16 mouse cellular contexts compared by ENCODE assay signal in the genomic region with DNA sequence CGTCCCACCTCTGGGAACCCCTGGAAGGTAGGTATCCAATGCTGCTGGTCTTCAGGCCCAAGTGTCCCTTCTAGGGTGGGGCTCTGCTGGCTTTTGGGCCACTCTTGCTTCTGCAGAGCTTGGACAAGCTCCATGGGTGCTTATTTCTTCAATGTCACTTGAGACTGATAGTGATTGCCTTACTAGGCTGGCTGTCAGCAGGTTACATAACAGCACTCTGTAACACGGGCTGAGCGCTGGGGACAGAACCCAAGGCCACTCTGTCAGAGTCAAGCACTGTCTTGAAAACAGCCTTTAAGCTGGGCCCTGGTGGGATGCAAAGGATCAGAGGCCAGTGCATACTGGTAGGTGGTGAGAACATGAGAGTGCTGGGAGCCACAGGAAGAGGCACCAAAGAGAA. TPM values are rescaled to one million over a fixed set of nuclear protein-coding genes. Genes with fewer than 3 reads are reported as not detected.
"Had no signal": no experiment of that assay in that cellular context is flagged by ENCODE, and none has a peak within 500 bp of the region (broad histone marks: within the 10 kb centered on the region; RNA-seq: fewer than 3 reads in every experiment).

No protein-coding gene starts in this region.

- H3K4me1 ChIP-seq: lung, embryonic 15.5 days; midbrain, embryonic 13.5 days; neural tube, embryonic 15.5 days had no signal

- H3K9ac ChIP-seq: limb, embryonic 12.5 days; liver, embryonic 13.5 days; liver, postnatal 0 days; lung, embryonic 15.5 days; midbrain, embryonic 13.5 days; neural tube, embryonic 15.5 days; stomach, embryonic 15.5 days had no signal

- H3K27me3 ChIP-seq: limb, embryonic 12.5 days; liver, embryonic 13.5 days; lung, embryonic 15.5 days; midbrain, embryonic 13.5 days; neural tube, embryonic 15.5 days; stomach, embryonic 15.5 days had no signal

- ATAC-seq: liver, postnatal 0 days; midbrain, embryonic 13.5 days had no signal

- H3K4me3 ChIP-seq: layer of hippocampus, adult 2 months; limb, embryonic 12.5 days; liver, embryonic 13.5 days; lung, embryonic 15.5 days; midbrain, embryonic 13.5 days; myocyte; neural tube, embryonic 15.5 days; stomach, embryonic 15.5 days had no signal

- DNase-seq: liver; liver, embryonic 13.5 days; liver, postnatal 0 days; lung, postnatal 36 days; right cerebral cortex, adult 18-20 months; right cerebral cortex, postnatal 25 days; thymus, adult 2 months; thymus, postnatal 25 days had no signal

- H3K9me3 ChIP-seq: liver, embryonic 13.5 days; lung, embryonic 15.5 days; neural tube, embryonic 15.5 days; stomach, embryonic 15.5 days had no signal

- H3K27ac ChIP-seq: layer of hippocampus, adult 2 months; limb, embryonic 12.5 days; liver, embryonic 13.5 days; lung, embryonic 15.5 days; midbrain, embryonic 13.5 days; neural tube, embryonic 15.5 days; stomach, embryonic 15.5 days had no signal

- H3K4me2 ChIP-seq: limb, embryonic 12.5 days; liver, embryonic 13.5 days; lung, embryonic 15.5 days; midbrain, embryonic 13.5 days; neural tube, embryonic 15.5 days; stomach, embryonic 15.5 days had no signal

RNA-seq across cellular contexts. Expression of gene Gpr3, which starts 53.0 kb away (rescaled TPM):
- polyA plus RNA-seq: liver, embryonic 13.5 days; liver, postnatal 0 days; thymus, adult 2 months had no signal

RNA-seq across cellular contexts. Expression of gene Cd164l2, which starts 53.4 kb away (rescaled TPM):
- total RNA-seq: megakaryocyte progenitor cell, adult 5-6 weeks had no signal
